Mouse (Mus musculus) T-helper 1 cell (primary cell): ENCODE results near the gene Plpp4.

Experiments
- in situ Hi-C: fragments of 300-600 bp; cut with MboI, MseI; formaldehyde crosslinking; loops from one replicate; pipeline ENCODE4 v1.15.1; 2025; ENCODE audit warnings: high pct_unique_total_duplicates

The Plpp4 gene

DNA sequence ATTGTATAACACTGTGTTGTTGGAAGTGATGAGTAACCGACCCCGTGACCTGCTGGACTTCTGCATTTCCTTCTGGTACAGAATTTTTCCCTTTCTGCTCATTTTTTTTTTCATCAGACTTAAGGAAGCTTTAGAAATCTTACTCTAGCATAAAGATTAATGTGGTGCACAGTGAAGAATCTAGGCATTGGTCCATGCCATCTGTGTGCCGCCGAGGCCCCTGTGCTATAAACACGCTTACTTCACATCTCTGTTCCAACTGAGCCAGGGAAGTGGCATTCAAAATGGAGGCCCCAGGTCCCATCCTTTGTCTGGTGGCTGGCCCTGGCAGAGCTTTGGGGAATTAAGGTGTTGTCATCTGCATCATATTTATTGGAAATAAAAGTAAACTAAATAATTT is 44.8 kb downstream of the Plpp4 start:
- in situ Hi-C loops, result no loop called here

DNA sequence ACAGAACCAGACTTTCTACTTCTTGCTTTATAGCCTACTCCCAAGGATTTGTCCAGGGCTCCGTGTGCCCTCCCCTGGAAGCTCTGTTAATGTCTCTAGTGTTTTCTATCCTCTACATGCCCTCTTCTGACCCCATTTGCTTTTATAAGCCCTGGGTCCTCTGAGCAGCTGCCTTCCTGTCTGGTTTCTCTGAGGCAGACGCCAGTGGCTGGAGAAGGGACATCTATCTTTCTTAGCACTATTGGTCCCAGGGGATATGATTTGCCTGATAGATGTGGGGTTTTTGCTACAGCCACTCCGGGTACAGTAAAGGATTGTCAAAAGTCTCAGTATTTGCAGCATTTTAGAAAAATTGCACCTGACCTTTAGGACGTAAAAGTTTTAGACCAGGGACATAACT is 46.5 kb downstream of the Plpp4 start:
- in situ Hi-C loops, result no loop called here

DNA sequence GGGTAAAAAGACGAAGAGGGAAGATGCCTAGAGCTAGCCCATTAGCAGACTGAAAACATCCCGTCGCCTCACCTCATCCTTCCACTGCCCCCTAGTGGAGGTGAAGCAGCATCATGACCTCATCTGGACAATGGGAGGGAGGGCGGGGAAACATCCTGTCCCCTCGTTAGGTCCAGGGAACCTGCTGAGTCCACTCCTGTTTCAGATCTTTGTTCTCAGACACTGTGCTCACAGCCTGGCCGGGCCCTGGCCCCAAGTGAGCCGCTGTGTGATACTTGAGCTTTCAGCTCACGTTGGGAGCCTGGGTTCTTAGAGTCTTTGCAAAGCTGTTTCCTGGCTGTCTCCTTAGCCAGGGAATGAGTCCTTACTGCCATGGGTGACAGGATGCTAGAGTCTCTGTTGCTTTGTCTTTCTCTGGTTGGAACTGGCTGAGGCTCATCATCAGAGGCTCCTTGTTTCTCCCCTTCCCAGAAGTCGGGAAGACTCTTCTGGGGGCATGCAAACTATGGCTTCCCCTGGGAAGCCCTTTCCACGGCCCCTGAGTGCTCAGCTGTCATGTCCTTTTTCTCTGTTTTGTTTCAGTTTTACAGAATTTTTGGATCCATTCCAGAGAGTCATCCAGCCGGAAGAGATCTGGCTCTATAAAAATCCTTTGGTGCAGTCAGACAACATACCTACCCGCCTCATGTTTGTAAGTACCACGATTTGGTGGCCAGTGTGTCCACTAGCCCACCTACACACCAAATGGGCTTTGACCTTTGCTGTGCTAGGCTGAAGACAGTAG is 50.4 kb downstream of the Plpp4 start:
- in situ Hi-C loops, result no loop called here

DNA sequence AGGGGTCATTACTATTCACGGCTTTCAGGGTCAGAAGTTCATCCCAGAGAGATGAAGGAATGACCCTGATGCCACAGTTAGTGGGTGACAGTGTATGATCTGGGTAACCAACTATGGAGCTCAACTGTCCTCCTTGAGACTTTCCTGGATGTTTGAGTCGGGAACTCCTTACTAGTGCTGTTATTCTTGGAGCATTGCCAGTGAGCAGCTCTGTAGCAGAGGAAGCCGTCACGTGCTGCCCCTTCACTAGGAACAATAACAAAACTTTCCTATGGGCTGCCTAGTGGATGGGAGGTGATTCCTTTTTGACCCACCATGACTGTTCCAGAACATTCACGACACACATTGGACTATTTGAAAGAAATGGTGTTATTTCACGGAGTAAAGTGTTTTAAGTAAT is 51.8 kb downstream of the Plpp4 start:
- in situ Hi-C loops, result no loop called here

DNA sequence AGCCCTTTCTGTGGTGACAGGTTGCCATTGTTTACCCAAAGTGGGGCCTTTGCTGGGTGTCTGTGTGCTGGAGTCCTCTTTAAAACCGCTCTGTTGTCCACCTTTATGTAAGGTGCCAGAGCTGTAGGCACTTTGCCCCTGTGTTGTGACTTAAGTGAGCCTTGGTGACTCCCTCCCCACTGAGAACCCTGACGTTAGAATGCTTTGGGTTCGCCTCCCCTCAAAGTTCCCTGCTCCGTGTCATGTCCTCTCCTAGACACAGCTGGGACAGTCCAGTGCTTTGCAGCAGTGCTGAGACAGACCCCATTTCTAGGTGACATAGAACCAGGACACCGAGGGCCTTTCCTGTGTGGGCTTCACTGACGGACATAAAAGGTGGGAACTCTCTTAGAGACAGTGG is 55.7 kb downstream of the Plpp4 start:
- in situ Hi-C loops, result no loop called here

DNA sequence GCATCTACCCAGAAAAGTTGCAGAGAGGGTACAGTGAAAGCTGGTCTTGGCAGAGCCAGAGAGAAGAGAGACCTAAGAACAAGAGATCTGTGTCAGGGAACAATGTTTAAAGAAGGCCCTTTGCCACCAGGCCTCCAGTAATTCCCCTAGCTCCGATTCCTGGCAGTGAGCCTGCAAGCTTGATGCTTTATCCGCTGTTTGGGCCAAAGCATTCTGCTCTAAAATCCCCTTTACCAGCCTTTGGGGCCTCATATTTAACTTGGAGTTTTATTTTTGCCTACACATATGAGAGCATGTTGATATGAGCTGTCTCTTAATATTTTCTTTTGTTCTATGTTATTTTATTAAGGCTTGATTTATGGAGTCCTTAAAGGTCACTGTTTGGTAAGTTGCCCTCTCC is 57.1 kb downstream of the Plpp4 start:
- in situ Hi-C loops, result no loop called here

DNA sequence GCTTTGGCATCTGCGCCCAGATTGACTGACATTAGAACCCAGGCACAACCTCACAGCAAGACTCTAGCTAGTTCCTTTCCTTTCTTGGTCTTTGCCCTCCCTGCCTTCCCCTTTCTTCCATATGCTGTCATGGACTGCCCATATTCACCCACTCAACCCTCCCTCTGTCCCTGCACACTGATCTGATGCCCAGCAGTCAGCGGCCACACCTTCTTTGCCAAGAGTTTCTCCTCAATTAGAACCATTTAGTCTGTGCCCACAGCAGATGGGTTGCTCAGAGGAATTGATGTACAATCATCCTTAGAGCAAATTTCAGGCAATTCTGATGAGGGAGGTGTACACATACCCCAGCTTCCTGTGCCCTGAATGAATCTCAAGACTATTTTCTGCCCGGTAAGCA is 83.3 kb downstream of the Plpp4 start:
- in situ Hi-C loops, result no loop called here

DNA sequence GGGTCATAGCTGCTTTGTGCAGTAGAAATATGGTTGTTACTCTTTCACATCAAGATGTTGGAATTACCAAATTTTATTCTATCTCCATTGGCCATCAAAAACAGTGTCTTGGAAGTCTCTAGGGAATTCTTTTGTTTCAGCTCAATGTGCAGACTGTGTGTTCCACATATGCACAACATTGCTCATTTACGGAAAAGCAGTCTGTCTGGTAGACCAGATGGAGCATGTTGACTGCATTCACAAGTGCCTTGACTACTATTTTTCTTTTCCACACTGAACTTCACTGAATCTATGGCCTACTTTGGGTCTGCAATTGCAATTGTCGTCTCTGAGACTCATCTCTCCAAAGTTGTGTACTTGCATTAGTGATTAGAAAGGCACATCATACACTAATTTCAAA is 98.7 kb downstream of the Plpp4 start:
- in situ Hi-C loops, result no loop called here

DNA sequence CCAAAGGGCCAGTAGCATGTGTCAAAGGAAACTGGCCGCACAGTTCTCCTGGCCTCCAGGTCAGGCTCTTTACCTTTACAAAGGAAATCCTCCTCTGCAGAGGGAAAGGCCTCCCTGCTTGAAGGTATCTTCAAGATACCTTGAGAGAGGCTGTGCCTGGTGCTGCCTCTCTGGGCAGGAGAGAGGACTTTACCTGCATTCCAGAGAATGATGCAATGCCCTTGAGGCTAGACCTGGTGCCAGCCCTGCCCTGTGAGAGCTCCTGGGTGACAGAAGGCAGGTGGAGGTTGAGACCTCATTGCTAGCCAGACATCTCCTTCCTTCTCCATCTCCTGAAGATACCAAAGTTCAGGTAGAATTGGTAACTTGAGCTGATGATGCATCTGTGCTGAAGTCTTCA is 118.5 kb downstream of the Plpp4 start:
- in situ Hi-C loops, result no loop called here

DNA sequence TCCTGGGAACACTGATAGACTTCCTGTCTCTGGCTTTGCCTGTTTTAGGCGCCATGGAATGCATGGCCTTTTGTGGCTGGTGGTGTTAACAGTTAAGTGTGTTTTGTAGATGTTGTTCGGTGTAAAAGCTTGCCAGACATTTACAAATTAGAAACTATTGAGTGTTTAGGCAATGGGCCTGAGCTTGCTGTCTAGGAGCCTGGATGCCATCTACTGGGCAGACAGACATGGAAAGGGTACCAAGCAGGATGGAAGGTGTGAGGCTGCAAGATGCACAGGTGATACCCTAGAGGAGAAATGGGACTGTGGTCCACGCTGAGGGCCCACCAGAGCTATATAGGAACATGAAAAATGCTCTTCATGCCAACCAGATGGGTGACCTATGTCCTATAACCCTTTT is 128.3 kb downstream of the Plpp4 start:
- in situ Hi-C loops, result no loop called here

DNA sequence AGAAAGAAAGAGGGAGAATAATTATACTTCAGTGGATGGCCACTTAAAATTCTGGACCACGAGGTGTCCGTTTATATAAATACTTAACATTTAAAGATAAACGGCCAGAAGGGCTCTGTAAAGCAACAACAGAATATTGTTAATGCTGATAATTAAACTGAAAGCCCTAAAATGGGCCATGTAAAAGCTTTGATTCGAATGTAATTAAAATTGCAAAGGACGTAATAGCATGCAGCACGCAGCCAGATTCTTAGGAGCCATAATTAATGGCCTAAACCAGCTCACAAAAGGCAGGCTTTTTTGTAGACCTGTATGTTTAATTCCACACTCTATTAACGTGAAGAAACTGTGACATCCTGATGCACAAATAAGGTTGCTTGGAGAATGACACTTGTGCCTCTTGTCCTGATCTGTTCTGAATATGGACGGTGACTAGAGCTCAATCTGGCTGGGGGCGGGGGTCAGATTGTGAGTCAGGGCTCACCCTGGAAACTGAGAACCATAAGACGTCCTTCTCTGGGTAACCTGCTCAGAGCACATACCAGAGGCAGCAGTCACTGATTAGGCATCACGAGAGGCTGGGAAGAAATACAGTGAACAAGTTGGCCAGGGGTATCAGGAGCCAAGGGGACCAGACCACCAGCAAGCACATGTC is 136.1 kb downstream of the Plpp4 start:
- in situ Hi-C loops, result no loop called here

DNA sequence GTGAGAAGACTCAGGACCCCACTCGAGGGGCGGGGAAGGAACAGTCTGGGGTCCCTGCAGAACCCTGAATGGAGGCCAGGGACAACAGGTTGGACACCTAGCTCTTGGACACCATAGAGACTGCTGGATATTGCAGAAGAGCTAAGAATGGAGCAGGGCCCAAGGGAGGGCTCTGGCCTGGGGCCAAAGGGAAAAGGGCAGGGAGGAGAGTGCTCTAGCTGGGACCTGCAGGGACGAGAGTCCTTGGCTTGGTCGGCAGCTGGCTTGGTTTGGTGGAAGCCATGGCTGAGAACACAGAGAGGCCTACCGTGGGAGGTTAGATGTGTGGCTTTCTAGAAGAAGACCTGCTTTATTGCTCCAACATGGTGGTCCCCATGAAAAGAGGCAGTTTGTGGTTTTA is 139.7 kb downstream of the Plpp4 start:
- in situ Hi-C loops, result no loop called here

DNA sequence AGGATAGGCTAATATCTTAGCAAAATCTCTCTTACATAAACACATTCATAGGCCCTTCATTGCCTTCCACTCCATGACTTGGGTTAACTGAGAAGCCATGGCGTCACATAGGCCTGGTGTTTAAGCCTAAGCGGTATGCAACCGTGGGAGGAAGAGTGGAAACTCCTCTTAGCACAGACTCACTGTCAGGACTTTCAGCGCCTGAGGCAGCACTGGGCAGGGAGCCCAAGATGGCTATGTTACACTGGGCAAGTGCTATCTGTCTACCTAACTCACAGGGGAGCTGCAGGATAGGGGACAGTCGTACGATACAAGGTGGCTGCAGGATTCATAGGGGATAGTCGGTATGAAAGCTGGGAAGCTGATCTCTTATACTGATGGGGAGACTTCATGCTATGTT is 142.2 kb downstream of the Plpp4 start:
- in situ Hi-C loops, result no loop called here

DNA sequence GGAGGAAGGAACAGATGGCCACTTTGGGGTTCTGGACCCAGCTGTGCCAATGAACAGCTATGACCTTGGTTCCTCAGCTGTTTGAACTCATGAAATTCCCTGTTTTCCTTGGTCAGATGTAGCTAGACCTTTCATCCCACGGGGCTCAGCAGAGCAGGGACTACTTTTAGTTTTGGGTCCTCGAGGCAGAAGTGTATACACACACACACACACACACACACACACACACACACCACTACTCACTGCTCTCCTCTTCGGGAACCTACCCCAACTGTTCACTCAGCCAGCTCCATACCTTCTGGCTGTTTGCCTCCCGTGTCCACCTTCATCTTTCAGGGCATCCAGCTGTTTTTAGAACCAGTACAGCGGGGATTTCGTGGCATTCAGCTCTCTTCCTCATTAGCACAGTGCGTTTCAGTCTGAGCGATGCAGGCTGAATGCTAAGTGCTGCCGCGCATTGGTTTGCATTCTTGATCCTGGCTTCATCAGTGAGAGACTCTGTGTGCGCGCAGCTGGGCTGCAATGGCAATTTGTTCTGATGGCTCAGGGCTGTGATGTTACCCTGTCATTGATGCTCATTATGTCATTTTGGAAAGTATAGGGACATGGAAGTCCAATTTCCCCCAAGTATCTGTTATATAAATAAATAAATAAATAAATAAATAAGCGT is 146.0 kb downstream of the Plpp4 start:
- in situ Hi-C loops, result no loop called here

DNA sequence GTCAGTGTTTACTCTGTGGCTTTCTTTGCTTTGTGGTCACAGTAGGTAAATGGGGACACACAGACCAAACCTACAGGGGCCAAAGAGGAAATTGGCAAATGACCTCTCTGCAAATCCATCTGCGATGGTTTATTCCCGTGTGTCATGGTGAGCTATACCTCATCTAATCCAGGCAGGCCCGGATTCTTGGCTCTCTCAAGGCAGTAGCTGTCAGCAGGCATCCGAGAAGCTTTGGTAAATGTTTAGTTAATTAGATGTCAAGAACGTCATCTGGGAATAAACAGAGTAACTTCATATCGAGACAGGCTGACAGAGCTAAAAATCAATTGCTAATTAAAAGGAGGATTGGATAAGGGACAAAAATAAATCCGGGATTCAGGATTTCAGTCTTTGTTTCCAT is 149.2 kb downstream of the Plpp4 start:
- in situ Hi-C loops, result no loop called here

DNA sequence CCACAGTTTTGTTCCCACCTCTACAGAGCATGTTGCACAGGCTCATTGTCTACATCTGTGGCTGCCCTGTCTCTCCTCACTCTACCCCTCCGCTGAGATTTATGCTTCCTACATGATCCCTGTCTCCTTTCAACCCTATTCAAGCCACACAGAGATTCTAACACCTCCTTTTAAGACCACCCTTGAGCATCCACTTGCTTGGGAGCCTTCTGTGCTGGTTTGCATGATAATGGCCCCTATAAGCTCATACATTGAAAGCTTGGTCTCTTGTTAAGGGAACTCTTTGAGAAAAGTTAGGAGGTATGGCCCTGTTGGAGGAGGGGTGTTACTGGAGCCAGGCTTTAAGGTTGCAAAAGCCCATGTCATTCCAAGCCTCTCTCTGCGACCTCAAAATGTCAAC is 155.9 kb downstream of the Plpp4 start:
- in situ Hi-C loops, result no loop called here

DNA sequence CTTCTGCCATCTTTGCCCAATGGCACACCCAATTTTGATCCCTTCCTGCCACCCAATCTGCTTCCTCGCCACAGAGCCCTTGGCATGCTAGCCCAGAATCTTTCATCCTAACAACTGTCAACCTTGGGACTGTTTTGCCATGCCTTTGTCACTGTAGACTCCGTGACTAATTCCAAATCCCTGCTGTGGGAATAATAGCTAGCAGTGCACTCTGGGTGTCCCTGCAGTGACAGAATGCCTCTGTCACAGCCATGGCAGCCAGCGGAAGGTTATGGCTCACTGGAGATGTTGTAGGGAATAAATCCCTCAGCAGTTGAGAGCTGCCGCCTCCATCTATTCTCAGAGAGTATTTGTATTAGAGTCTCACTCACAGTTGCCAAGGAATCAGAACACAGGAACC is 158.3 kb downstream of the Plpp4 start:
- in situ Hi-C loops, result no loop called here

DNA sequence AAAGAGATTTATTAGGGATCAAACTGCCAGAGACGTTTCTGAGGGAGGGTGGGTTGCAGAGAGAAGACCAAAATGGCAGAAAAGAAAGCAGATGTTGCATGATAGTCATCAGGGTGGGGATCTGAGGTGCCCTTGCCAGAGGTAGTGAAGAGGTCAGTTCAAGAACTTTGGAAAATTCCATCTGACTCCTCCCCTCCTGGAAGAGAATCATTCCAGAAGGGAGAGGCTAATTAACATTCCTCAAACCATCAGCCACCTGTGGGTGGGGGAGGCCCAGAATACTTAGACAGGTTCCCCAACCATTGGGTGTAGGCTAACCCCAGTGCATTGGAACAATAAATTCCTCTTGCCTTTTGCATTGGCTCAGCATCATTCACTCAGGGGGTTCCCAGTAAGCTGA is 164.3 kb downstream of the Plpp4 start:
- in situ Hi-C loops, result no loop called here

DNA sequence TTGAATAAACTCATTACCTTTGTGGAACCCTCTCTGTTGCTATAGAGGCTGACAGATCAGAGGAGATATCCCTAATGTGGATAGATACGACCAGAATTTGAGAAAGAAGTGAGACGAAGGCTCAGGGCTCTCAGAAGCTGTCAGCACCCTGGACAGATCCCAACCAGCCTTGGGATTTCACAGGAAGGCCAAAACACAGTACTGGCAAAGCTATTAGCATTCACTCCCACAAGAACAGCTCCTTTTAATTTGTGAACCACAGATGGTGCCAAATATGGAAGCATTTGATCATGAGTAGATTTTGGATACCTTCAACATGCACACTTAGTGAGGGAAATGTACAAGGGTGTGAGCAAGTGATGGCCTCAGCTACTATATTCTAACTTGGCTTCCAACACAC is 168.7 kb downstream of the Plpp4 start:
- in situ Hi-C loops, result no loop called here

DNA sequence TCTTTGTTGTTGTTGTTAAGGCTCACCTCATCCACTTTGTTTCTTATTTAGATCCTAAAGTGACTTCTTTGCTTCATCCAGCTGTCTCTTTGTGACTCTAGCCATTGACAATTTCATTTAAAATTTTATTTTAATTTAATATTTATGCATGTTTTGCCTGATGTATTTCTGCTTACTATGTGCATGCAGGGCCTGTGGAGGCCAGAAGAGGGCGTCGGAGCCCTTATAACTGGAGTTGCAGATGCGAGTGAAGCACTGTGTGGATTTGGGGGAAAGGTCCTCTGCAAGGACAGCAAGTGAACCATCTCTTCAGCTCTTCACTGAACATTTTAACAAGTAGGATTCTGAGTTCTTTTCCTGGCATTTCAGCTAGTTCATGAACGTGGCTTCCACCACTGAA is 172.0 kb downstream of the Plpp4 start:
- in situ Hi-C loops, result no loop called here

DNA sequence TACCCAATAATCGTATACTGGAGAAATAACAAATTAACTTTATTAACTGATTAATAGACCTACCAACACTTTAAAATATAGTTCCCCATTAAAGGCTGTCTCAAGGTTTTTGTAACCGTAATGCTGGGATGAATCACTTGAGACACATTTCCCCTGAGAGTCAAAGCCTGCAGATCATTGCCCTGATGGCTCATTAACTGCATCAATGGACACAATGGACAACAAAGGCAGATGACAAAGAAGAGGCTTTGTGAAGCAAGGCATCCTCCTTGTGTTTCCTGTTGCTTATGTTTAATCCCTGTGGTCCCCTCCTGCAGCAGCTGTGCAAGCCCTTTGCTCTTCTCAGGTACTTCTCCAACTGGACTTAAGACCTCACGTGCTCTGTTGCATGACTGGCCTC is 173.1 kb downstream of the Plpp4 start:
- in situ Hi-C loops, result no loop called here
